Mouse (Mus musculus) cortical plate, adult 2 months (tissue): ENCODE results near the gene A730071L15Rik.

Source experiments
- CTCF ChIP-seq: fragments of 200-500 bp; IDR thresholded peaks from 2 replicates; pipeline ENCODE4 v1.5.1; 2011; ENCODE audit warnings: mild to moderate bottlenecking, control low read depth, low read length; ENCODE audit not compliant: insufficient read depth; ENCODE audit errors: extremely low read depth
- POLR2A ChIP-seq: fragments of 200-500 bp; IDR thresholded peaks from 2 replicates; pipeline ENCODE4 v1.6.1; 2011; ENCODE audit warnings: mild to moderate bottlenecking, low read length, control low read depth; ENCODE audit not compliant: insufficient read depth; ENCODE audit errors: extremely low read depth

GRCm38 (mm10) chr11:6156651-6157050, 43.2 kb upstream of the A730071L15Rik start:
- no peak for TF ChIP-seq POLR2A
- no peak for TF ChIP-seq CTCF
